Mouse (Mus musculus) lung, postnatal 25 days (tissue): ENCODE measurements around the gene Mas1.

Experiments
- DNase-seq: peaks from one replicate; pipeline ENCODE4 v3.0.0; 2022; ENCODE audit warnings: low spot score

The Mas1 gene

DNA sequence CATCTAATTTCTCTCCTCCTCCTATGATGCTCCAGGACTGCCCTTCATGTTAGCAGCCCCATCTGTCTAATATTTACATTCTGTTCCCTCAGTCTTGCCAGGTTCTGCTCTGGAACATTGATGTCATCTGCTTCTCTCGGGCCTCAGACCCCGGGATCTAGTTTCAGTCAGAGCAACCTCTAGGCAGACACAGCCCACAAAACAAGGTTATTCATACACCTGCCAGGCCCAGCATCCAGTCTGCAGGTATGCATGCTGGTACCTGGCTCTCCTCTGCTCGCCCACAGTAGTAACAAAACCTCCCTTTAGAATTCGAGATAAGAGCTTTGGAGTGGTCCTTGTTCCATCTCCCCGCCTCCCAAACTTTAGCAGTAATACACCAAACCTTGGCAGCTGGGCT, 37.6 kb downstream of the Mas1 start:
- peak; percentile 13 for DNase-seq

DNA sequence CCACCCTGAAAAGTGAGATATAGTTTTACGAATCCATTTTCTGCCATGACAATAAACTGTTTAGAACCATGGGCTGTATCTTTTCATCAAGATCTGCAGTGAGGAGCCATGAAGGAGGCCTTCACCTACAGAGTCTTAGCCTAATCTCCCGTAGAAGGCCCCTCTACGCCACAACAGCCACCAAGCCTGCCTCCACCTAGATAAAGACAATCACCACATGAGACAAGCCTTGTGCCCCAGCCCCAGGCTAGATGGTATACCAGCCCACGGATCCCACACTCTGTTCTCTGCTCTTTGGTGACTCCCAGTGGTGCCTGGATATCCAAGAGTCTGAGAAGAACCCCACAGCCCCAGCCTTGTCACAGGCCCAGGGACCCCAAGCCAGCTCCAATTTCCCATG, 52.1 kb downstream of the Mas1 start:
- no peak for DNase-seq

DNA sequence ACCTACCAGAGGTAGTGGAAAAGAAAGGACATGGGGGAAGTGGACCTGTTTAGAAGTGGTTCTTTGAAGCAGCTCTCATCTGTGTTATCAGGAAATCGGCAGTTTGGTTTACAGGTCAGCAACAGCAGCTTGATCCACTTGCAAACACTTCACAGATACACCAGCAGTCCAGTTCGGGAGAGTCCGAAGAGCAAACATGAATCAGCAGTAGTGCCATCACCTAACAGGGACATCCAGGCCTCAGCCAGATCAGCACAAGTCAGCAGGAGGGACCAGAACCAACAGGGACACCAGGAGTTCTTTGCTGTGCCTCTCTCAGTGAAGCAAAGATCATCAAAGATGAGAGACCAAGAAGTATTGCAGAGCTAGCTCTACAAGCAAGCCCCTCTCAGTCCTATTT, 53.4 kb downstream of the Mas1 start:
- DNase-seq = no peak

DNA sequence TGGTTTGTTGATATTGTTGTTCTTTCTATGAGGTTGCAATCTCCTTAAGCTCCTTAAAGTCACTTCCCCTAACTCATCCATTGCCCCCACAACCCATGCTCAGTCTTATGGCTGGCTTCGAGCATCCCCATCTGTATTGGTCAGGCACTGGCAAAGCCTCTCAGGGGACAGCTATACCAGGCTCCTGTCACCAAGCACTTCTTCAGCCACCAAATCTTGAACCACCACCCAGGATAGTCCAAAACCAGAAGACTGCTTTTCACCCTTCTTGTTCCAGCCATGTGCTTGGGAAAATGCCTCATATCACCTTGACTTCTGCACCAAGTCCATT, 57.0 kb downstream of the Mas1 start:
- no peak for DNase-seq

DNA sequence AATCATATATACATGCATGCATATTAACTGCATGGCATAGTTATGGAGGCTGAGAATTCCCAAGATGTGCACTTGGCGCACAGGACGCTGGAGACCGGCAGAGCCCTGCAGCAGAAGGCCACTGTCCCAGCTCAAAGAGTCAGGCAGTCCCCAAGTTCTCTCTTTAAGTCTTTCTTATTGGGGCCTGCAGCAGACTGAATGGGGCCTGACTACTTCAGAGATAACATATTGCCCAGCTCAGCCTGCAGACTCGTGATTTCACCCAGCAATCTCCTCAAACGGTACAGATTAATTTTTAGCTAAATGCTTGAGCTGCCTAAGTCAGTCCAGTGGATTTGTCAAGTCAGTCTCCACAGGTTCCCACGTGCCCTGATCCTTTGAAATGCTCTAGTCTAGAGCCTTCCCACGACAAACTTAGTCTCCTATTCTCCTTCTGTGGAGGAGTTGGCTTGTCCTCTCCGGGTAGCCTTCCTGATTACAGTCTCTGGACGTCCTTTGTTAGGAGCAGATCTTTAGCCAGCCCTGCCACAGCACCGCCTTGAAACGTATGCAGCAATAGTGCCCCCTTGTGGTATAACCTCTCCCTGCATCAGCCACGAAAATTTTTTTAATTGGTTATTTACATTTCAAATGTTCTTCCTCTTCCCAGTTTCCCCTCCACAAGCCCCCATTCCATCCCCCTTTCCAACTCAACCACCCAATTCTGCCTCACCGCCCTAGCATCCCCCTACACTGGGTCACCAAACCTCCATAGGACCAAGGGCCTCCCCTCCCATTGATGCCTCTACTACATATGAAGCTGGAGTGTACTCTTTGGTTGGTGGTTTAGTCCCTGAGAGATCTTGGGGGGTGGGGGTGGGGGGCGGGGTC, 57.6 kb downstream of the Mas1 start:
- DNase-seq = peak; percentile 83

DNA sequence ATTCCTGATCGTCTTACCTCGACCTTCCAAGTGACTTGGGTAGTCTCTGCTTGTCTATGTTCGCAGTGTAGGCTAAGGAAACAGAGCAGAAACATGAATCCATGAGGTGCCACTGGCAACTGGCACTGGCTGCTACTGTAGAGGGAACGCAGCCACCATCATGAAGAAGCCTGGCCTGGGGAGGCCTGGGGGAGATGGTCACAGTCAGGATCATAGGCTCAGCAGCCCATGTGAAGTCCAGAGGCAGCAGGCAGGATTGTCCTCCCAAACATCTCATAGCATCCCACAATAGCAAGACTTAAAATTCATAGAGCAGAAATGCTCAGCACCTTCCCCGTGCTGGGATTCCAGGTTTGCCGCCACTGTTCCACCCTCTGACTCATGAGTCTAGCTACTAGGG, 59.1 kb downstream of the Mas1 start:
- DNase-seq = no peak

DNA sequence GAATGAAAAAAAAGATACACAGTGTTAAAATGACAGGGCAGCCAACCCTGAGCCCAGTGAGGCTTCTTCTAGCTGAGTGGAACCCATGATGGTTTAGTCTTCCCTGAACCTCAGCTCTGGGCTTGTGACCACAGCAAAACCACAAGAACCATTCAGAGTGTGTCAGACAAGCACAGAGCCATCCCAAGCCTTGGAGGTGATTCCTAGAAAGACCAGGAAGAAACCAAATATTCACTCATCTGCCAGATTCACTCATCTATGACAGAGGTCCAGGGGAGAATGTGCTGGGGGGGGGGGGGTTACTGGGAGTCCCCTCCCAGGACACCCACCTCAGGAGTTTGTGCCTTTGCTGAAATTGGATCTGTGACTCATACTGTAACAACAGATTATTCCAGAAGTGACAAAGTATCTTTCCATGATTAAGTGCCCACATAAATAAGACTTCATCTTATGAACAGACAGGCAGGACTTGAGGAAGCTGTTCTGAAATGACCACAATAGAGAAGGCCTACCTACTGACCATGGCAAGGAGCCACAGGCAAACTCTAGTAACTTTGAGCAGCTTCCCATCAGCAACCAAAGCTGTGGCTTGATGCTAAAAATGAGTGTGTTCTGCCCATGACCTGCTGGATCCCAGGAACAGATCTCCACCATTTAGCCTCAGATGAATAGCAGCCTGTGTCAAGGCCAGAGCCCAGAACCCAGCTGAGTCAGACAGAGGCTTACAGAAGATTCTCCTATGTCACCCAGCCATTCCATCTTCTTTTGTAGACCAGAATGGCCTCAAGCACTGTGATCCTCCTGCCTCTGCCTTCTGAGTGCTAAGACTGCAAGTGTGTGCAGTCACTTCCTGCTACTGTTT, 63.1 kb downstream of the Mas1 start:
- no peak for DNase-seq

DNA sequence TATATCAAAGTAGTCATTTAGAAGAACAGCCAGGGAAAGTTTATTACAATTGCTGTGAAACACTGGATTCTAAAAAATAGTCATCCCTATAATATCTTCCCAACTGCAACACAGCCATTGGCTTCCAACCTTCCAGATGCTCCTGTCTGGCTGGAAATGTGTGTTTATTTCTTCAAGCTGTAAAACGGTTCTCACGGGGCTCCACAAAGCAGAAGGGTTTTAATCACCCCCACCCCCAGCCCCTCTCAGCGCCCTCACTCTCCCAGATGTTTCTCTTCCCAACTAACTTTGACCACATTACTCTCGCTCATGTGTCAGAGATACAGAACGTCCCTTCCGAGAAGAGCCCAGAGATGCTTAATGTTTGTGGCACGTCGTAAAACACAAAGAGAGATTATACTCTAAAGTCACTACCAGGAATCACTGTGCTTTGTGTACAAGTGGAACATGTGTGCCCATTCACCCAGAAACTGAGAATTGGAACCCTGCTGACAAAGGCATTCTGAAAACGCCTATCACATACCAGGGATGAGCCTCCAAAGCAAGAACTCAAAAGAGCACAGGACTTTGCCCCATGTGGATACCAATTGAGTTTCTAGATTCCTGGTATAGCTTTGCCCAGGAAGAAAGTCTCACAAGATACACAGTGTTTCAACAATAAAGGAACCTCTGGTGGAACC, 65.9 kb downstream of the Mas1 start:
- DNase-seq = no peak

DNA sequence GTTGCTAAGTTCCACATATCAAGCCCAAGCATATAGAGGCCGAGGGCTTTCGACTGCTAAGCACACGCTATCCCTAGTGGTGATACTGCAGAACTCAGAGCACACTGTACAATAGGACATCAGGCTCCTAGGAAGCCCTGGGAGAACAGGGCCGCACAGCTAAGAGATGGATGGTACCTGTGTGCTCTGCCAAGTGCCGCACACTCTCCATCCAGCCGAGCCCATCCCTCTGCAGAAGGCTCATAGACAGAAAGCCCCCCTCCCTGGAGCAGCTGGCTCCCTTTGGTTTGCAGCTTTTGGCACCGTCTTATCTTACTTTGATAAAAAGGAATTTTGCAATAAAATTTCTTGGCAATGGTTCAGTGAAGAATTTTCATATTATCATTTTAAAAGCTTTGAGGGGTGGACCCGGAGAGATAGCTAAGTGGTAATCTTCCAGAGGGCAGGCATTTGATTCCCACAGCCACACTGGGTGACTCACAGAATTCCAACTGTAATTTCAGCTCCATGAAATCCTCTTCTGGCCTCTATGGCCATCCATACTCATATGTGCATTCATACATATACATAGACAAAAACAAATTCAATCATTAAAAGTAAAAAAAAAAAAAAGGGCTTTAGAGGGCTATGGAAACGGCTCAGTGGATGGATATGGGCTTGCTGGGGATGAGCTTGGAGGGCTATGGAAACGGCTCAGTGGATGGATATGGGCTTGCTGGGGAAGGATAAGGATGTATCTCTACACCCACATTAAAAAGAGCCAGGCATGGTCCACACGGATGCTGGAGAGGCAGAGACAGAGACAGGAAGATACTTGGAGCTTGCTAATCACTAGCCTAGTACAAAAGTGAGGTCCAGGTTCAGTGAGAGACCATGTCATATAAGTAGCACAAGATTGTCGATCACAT, 68.3 kb downstream of the Mas1 start:
- DNase-seq = no peak

DNA sequence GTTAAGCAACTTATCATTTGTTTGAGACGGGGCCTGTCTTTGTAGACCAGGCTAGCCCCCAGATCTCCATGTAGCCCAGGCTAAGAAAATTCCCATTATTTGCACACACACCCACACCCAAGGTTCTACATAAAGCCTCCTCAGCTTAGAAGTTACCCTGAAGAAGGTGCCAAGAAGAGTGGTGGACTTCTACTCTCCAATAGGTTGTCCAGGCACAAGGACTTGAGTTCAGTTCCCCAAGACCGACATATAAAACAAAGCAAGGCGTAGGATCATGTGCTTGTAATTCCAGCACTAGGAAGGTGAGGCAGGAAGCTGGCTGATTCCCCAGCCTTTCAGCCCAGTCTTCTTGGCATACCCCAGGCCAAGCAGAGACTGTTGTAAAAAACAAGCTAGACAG, 69.4 kb downstream of the Mas1 start:
- no peak for DNase-seq

DNA sequence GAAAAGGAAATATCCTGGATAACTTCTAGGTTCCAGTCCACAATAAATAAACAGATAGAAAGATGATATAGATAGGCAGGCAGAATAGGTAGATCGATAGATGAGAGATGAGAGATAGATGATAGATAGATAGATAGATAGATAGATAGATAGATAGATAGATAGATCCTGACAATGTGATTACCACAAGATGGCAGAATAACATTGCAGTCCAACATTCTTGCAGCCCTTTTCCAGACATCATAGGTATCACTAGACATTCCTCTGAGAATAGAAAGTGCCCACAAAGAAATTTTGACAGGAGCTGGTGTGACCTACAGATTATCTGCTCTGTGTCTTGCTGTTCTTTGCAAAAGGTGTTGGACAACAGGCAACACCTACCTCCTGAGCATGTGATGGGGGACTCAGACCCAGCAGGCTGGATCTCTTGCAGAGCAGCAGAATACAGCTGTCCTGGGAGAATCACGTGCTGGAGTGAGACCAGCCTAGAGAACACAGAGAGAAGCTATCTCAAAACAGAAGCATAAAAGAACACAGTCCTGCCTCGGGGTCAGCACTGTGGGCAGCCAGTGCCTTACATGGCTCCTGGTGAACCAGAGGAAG, 70.4 kb downstream of the Mas1 start:
- no peak for DNase-seq

DNA sequence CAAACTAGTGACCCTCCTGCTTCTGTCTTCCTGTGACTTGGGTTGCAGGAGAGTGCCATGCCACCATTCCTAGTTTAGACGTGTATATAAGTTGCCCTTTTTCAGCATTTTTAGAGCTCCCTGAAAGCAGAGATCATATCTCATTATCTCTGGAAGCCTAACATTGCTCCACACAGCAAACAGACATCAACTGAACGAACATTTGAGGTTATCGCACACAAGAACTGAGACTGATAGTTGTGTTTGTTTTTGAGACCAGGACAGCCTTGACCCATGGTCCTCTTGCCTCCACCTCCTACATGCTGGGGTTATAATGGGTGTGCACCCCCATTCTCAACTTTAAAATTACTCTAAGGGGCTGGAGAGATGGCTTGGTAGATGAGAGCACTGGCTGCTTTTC, 71.3 kb downstream of the Mas1 start:
- DNase-seq = no peak

DNA sequence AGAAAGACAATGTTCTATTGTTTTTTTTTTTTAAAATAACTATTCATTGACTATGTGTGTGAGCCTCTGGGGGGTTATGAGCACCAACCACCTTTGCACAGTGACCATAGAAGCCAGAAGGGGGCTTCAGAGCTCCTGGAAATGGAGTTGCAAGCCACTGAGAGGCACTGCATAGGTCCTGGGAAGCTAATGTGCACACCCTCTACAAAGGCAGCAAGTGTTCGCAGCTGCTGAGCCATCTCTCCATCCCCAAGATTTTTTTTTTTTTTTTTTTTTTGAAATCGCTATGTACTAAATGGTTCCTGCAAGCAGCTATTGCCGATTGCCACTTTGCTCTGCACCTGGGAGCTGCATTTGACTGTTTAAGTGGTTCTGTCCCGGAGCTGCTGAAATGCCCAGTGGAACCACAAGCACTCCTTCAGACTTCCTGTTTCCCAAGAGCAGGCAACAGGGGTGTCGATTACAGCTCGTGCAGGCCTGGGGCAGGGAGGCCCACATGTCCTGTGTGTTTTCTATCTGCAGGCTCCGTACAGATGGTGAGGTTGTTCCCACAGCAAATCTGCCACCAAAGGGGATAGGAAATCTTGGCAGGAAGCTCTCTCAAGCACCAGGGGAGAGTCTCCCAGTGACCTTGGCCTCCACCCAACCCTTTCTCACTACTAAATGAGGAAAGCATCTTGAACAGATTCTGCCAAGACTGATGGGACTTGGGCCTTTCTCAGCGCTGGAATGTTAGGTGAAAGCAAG, 74.1 kb downstream of the Mas1 start:
- DNase-seq = peak; percentile 76

DNA sequence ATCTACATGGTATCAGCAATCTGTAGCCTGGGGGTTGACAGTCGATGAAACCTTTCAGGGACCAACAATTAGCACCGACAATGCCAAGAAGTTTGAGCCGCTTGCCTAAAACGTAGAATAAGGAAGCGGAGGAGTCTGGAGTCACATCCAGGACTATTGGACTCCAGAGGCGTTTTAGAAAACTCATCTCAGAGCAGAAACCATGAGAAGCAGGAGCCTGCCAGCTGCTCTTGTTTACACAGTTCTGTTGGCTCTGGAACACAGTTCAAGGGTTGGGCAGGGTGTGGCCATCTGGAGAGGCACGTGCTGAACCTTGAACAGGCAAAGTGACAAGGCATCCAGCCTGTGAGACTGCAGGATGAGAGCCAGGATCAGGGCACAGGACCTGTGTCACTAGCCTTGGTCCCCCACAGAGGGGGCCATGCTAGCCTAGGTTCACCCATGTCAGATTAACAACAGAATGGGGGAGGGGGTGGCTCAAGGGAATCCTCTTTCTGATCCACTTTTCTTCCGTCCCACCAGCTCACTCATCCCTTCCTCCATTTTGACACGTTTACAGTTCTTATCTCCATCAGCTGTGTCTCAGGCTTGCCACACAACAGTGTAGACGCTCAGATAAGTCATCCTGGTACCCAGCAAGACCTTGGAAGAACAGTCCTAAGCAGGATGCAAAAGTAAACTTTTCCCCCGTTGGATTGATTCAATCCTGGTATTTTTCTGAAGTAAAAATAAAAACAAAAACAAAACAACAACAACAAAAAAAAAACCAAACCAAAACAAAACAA, 75.3 kb downstream of the Mas1 start:
- peak; percentile 90 for DNase-seq

DNA sequence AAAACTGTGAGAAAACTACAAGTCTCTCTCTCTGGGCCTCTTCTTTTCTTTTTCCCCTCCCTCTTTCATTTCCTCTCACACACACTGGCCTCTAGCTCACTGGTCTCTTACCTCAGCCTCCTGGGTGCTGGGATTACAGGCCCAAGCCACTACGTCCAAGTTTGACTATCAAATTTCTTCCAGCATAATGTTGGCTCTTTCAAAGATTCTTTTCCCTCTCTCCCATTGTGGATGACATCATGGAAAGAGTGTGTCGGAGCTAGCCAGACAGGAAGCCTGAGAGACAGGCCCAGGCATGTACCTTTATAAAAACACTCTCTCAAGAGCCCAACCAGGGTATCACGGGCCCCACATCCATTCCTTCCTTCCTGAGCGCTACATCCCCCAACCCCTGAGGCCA, 76.5 kb downstream of the Mas1 start:
- peak; percentile 62 for DNase-seq

DNA sequence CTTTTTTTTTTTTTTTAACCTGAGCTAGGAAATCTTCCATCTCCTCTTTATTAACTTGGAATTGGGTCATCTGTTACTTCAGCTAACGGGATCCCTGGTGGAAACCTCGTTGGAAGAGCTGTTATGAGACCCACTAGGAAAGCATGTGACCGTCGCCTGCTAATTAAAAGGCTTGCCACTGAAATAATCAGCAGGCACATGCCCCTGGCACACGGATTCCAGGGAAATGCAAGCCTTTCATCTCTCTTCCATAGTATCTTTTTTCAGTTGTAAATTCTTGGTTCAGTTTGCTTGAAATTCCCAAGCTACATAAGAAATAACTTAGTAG, 76.9 kb downstream of the Mas1 start:
- no peak for DNase-seq
